Mouse (Mus musculus): ENCODE results near the gene Pcbp1. TPM values are rescaled to one million over a fixed set of nuclear protein-coding genes. Genes with fewer than 3 reads are reported as not detected.
A peak's percentile ranks its signal among the peaks of the same experiment; 100 is the strongest.

The Pcbp1 gene
- polyA plus RNA-seq, 1 experiment from 2014 or later: 238 TPM

GRCm38 (mm10) chr6:86503513-86503912 lies 22.6 kb downstream of the Pcbp1 start:
- Histone ChIP-seq H3K27ac (ENCODE audit: low read depth, low read length) (no peak overlapping the region), H3K4me3 (ENCODE audit: low read depth, low read length) (no peak overlapping the region), H3K9me3 (ENCODE audit: control insufficient read depth, low read length) (no peaks in the 10 kb centered on the region), H3K4me1 (ENCODE audit: control insufficient read depth, insufficient read depth, low read length) (no peaks in the 10 kb centered on the region), H3K9ac (replicated peaks; ENCODE audit: low read depth, low read length) (no peak overlapping the region), H3K4me2 (ENCODE audit: low read depth, low read length) (no peak overlapping the region), H3K27me3 (ENCODE audit: control insufficient read depth, insufficient read depth, low read length) (no peaks in the 10 kb centered on the region), H3K36me3 (ENCODE audit: control insufficient read depth, insufficient read depth, low read length) (no peaks in the 10 kb centered on the region)
- no peak for ATAC-seq (ENCODE audit: low read depth)
- 80% methylated on average over 4 of the region's 4 CpGs for WGBS

GRCm38 (mm10) chr6:86499571-86500109 lies 26.5 kb downstream of the Pcbp1 start:
- H3K36me3 ChIP-seq (ENCODE audit: control insufficient read depth, insufficient read depth, low read length): no peaks in the 10 kb centered on the region
- no peak for ATAC-seq (ENCODE audit: low read depth)
- H3K27me3 ChIP-seq (ENCODE audit: control insufficient read depth, insufficient read depth, low read length): no peaks in the 10 kb centered on the region
- no peaks in the 10 kb centered on the region for H3K9me3 ChIP-seq (ENCODE audit: control insufficient read depth, low read length)
- H3K4me2 ChIP-seq (ENCODE audit: low read depth, low read length): no peak overlapping the region
- H3K4me3 ChIP-seq (ENCODE audit: low read depth, low read length): no peak overlapping the region
- H3K9ac ChIP-seq (replicated peaks; ENCODE audit: low read depth, low read length): no peak overlapping the region
- H3K4me1 ChIP-seq (ENCODE audit: control insufficient read depth, insufficient read depth, low read length): no peaks in the 10 kb centered on the region
- H3K27ac ChIP-seq (ENCODE audit: low read depth, low read length): no peak overlapping the region
- WGBS: 74% methylated on average over 5 of the region's 5 CpGs

- Histone ChIP-seq H3K4me2 (ENCODE audit: low read depth, low read length) (no peak overlapping the region), H3K4me3 (ENCODE audit: low read depth, low read length) (no peak overlapping the region), H3K36me3 (ENCODE audit: control insufficient read depth, insufficient read depth, low read length) (no peaks in the 10 kb centered on the region), H3K9me3 (ENCODE audit: control insufficient read depth, low read length) (no peaks in the 10 kb centered on the region), H3K9ac (replicated peaks; ENCODE audit: low read depth, low read length) (no peak overlapping the region), H3K27me3 (ENCODE audit: control insufficient read depth, insufficient read depth, low read length) (no peaks in the 10 kb centered on the region), H3K27ac (ENCODE audit: low read depth, low read length) (no peak overlapping the region), H3K4me1 (ENCODE audit: control insufficient read depth, insufficient read depth, low read length) (no peaks in the 10 kb centered on the region)
- 74% methylated on average over 11 of the region's 11 CpGs for WGBS
- no peak for ATAC-seq (ENCODE audit: low read depth)
Observed at GRCm38 (mm10) chr6:86497942-86498732, 28.0 kb downstream of the Pcbp1 start.

- no peaks in the 10 kb centered on the region for H3K36me3 ChIP-seq (ENCODE audit: control insufficient read depth, insufficient read depth, low read length)
- no peak overlapping the region for H3K9ac ChIP-seq (replicated peaks; ENCODE audit: low read depth, low read length)
- 32% methylated on average over 13 of the region's 13 CpGs for WGBS
- no peaks in the 10 kb centered on the region for H3K9me3 ChIP-seq (ENCODE audit: control insufficient read depth, low read length)
- H3K4me2 ChIP-seq (ENCODE audit: low read depth, low read length): peak overlapping the region; percentile 15; the same call in 1 of the 2 replicates
- H3K27me3 ChIP-seq (ENCODE audit: control insufficient read depth, insufficient read depth, low read length): no peaks in the 10 kb centered on the region
- H3K27ac ChIP-seq (ENCODE audit: low read depth, low read length): no peak overlapping the region
- peak overlapping the region; percentile 6; the same call in 1 of the 2 replicates for H3K4me3 ChIP-seq (ENCODE audit: low read depth, low read length)
- no peaks in the 10 kb centered on the region for H3K4me1 ChIP-seq (ENCODE audit: control insufficient read depth, insufficient read depth, low read length)
- ATAC-seq (ENCODE audit: low read depth): no peak
Observed at GRCm38 (mm10) chr6:86497071-86497815, 28.9 kb downstream of the Pcbp1 start.

- Histone ChIP-seq H3K9me3 (ENCODE audit: control insufficient read depth, low read length) (no peaks in the 10 kb centered on the region), H3K9ac (replicated peaks; ENCODE audit: low read depth, low read length) (no peak overlapping the region), H3K27ac (ENCODE audit: low read depth, low read length) (no peak overlapping the region), H3K4me2 (ENCODE audit: low read depth, low read length) (no peak overlapping the region), H3K27me3 (ENCODE audit: control insufficient read depth, insufficient read depth, low read length) (no peaks in the 10 kb centered on the region), H3K4me3 (ENCODE audit: low read depth, low read length) (no peak overlapping the region), H3K36me3 (ENCODE audit: control insufficient read depth, insufficient read depth, low read length) (no peaks in the 10 kb centered on the region), H3K4me1 (ENCODE audit: control insufficient read depth, insufficient read depth, low read length) (no peaks in the 10 kb centered on the region)
- ATAC-seq (ENCODE audit: low read depth): no peak
- 72% methylated on average over 5 of the region's 5 CpGs for WGBS
Observed at GRCm38 (mm10) chr6:86496585-86496984, 29.5 kb downstream of the Pcbp1 start.

GRCm38 (mm10) chr6:86496127-86496526 lies 30.0 kb downstream of the Pcbp1 start:
- no peaks in the 10 kb centered on the region for H3K27me3 ChIP-seq (ENCODE audit: control insufficient read depth, insufficient read depth, low read length)
- no peak overlapping the region for H3K4me3 ChIP-seq (ENCODE audit: low read depth, low read length)
- no peaks in the 10 kb centered on the region for H3K9me3 ChIP-seq (ENCODE audit: control insufficient read depth, low read length)
- WGBS: 72% methylated on average over 8 of the region's 8 CpGs
- H3K4me2 ChIP-seq (ENCODE audit: low read depth, low read length): no peak overlapping the region
- no peaks in the 10 kb centered on the region for H3K4me1 ChIP-seq (ENCODE audit: control insufficient read depth, insufficient read depth, low read length)
- H3K9ac ChIP-seq (replicated peaks; ENCODE audit: low read depth, low read length): no peak overlapping the region
- no peak overlapping the region for H3K27ac ChIP-seq (ENCODE audit: low read depth, low read length)
- H3K36me3 ChIP-seq (ENCODE audit: control insufficient read depth, insufficient read depth, low read length): no peaks in the 10 kb centered on the region
- ATAC-seq (ENCODE audit: low read depth): no peak

- Histone ChIP-seq H3K27ac (ENCODE audit: low read depth, low read length) (no peak overlapping the region), H3K4me1 (ENCODE audit: control insufficient read depth, insufficient read depth, low read length) (no peaks in the 10 kb centered on the region), H3K9ac (replicated peaks; ENCODE audit: low read depth, low read length) (no peak overlapping the region), H3K4me2 (ENCODE audit: low read depth, low read length) (no peak overlapping the region), H3K36me3 (ENCODE audit: control insufficient read depth, insufficient read depth, low read length) (no peaks in the 10 kb centered on the region), H3K27me3 (ENCODE audit: control insufficient read depth, insufficient read depth, low read length) (no peaks in the 10 kb centered on the region), H3K4me3 (ENCODE audit: low read depth, low read length) (no peak overlapping the region), H3K9me3 (ENCODE audit: control insufficient read depth, low read length) (no peaks in the 10 kb centered on the region)
- no peak for ATAC-seq (ENCODE audit: low read depth)
- 68% methylated on average over 3 of the region's 3 CpGs for whole genome bisulfite sequencing
Observed at GRCm38 (mm10) chr6:86495661-86496060, 30.5 kb downstream of the Pcbp1 start.

GRCm38 (mm10) chr6:86494767-86495166 lies 31.4 kb downstream of the Pcbp1 start:
- WGBS: 96% methylated on average over 7 of the region's 7 CpGs
- Histone ChIP-seq H3K4me1 (ENCODE audit: control insufficient read depth, insufficient read depth, low read length) (no peaks in the 10 kb centered on the region), H3K4me2 (ENCODE audit: low read depth, low read length) (no peak overlapping the region), H3K36me3 (ENCODE audit: control insufficient read depth, insufficient read depth, low read length) (no peaks in the 10 kb centered on the region), H3K9ac (replicated peaks; ENCODE audit: low read depth, low read length) (no peak overlapping the region), H3K27me3 (ENCODE audit: control insufficient read depth, insufficient read depth, low read length) (no peaks in the 10 kb centered on the region), H3K27ac (ENCODE audit: low read depth, low read length) (no peak overlapping the region), H3K9me3 (ENCODE audit: control insufficient read depth, low read length) (no peaks in the 10 kb centered on the region), H3K4me3 (ENCODE audit: low read depth, low read length) (no peak overlapping the region)
- no peak for ATAC-seq (ENCODE audit: low read depth)

Data from neural tube, embryonic 14.5 days (tissue).